Mouse (Mus musculus) midbrain, embryonic 16.5 days (tissue): ENCODE data around the gene Prrg2. TPM values are rescaled to one million over a fixed set of nuclear protein-coding genes. Genes with fewer than 3 reads are reported as not detected.
"Not testable (repeated sequence)": the region's sequence is repeated elsewhere in the genome, so short reads cannot be mapped to it uniquely, and the experiment has no call there.

ENCODE experiments used
- ATAC-seq: fragments of 200-750 bp; cut with Nextera tagmentation; 2 replicates; pipeline ENCODE4 v1.8.0; 2017; ENCODE audit warnings: moderate TSS enrichment
- H3K27ac ChIP-seq: fragments of 300-500 bp; sonication (generic); 2 replicates; pipeline ENCODE4 v1.5.1; 2014; ENCODE audit warnings: mild to moderate bottlenecking, low read length, mixed read lengths
- H3K27me3 ChIP-seq: fragments of 300-500 bp; sonication (generic); 2 replicates; pipeline ENCODE4 v1.6.1; 2014; ENCODE audit warnings: low read depth, low read length, mixed read lengths; ENCODE audit not compliant: control insufficient read depth, insufficient read depth
- H3K36me3 ChIP-seq: fragments of 300-500 bp; sonication (generic); 2 replicates; pipeline ENCODE4 v1.6.1; 2014; ENCODE audit warnings: mild to moderate bottlenecking, low read length, moderate library complexity, mixed read lengths; ENCODE audit not compliant: control insufficient read depth, insufficient read depth
- H3K4me1 ChIP-seq: fragments of 300-500 bp; sonication (generic); 2 replicates; pipeline ENCODE4 v1.6.1; 2014; ENCODE audit warnings: mild to moderate bottlenecking, low read length, mixed read lengths; ENCODE audit not compliant: control insufficient read depth, insufficient read depth
- H3K4me2 ChIP-seq: fragments of 300-500 bp; sonication (generic); 2 replicates; pipeline ENCODE4 v1.6.1; 2014; ENCODE audit warnings: mild to moderate bottlenecking, low read length, mixed read lengths
- H3K4me3 ChIP-seq: fragments of 300-500 bp; sonication (generic); 2 replicates; pipeline ENCODE4 v1.5.1; 2014; ENCODE audit warnings: low read depth, mild to moderate bottlenecking, low read length, moderate library complexity, mixed read lengths
- H3K9ac ChIP-seq: fragments of 300-500 bp; sonication (generic); 2 replicates; pipeline ENCODE4 v1.6.1; 2014; ENCODE audit warnings: low read depth, low read length, mixed read lengths
- H3K9me3 ChIP-seq: fragments of 300-500 bp; sonication (generic); replicated peaks from 2 replicates; pipeline ENCODE4 v1.6.1; 2014; ENCODE audit warnings: mild to moderate bottlenecking, low read length, mixed read lengths; ENCODE audit not compliant: control insufficient read depth, poor library complexity, severe bottlenecking
- WGBS: fragments of 180-500 bp; shearing (Covaris S2); extraction: QIAGEN DNeasy Blood & Tissue Kit; methylation state at CpG from one replicate; pipeline ENCODE4 v1.1.7; 2014; 5-methylcytosine and 5-hydroxymethylcytosine counted together
- polyA plus RNA-seq: library from polyadenylated mRNA; unstranded; fragments of >200 nt; fragmentation: Nextera tagmentation; extraction: Ambion mirVana; gene quantifications from 2 replicates; pipeline ENCODE4 v1.2.1, GENCODE M21; 2015

Gene Prrg2
- polyA plus RNA-seq, 1 experiment from 2014 or later: 13.6 TPM

DNA sequence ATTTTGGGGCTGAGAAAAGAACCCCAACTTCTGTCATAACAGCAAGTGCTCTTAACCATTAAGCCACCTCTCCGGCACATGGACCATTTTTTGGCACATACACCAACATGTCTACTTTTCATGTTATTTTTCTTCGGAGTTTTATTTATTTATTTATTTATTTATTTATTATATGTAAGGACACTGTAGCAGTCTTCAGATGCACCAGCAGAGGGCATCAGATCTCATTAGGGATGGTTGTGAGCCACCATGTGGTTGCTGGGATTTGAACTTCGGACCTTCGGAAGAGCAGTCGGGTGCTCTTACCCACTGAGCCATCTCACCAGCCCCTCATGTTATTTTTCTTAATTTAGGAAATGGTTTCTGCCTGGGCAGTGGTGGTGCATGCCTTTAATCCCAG lies 38.8 kb downstream of the Prrg2 start:
- H3K9me3 ChIP-seq, H3K27ac ChIP-seq, H3K27me3 ChIP-seq, H3K4me2 ChIP-seq, ATAC-seq, H3K9ac ChIP-seq, H3K4me3 ChIP-seq, H3K4me1 ChIP-seq: not testable (repeated sequence)
- WGBS: 80% methylated on average over 5 of the region's 5 CpGs
- peaks cover 13% of the 10 kb centered on the region for H3K36me3 ChIP-seq

- H3K4me3 ChIP-seq: no peak overlapping the region
- no peak overlapping the region for H3K4me2 ChIP-seq
- H3K9ac ChIP-seq: no peak overlapping the region
- H3K27ac ChIP-seq: no peak overlapping the region
- 77% methylated on average over 9 of the region's 9 CpGs for WGBS
- no peaks in the 10 kb centered on the region for H3K9me3 ChIP-seq
- no peaks in the 10 kb centered on the region for H3K36me3 ChIP-seq
- ATAC-seq: no peak
- no peaks in the 10 kb centered on the region for H3K27me3 ChIP-seq
- peaks cover 12% of the 10 kb centered on the region for H3K4me1 ChIP-seq
These were observed 42.3 kb downstream of the Prrg2 start for GRCm38 (mm10) chr7:45020225-45020624.

DNA sequence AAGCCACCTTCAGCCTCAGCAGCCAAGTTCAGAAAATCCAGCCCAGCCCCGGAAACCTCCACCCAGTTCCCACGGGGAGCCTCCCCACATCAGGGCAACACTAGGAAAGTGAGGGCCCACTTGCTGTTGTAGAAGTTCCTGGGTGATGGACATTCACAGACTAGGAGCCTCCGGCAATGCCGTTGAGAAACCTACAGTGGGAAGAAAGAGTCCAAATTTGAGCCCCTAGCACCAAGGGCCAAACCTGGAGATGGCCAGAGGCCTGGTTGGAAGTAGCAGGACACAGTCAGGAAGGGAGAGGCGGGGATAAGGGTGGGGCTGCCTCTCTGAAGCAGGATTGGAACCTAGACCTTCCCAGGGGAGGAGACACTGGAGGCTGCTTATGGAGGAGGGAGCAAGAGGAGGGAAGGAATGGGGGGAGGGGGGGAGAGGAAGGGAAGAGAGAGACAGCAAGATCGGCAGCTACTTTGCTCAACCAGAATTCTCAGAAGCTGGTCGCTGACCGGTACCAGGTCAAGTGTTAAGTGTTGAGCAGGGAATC lies 43.4 kb downstream of the Prrg2 start:
- H3K27me3 ChIP-seq: no peaks in the 10 kb centered on the region

DNA sequence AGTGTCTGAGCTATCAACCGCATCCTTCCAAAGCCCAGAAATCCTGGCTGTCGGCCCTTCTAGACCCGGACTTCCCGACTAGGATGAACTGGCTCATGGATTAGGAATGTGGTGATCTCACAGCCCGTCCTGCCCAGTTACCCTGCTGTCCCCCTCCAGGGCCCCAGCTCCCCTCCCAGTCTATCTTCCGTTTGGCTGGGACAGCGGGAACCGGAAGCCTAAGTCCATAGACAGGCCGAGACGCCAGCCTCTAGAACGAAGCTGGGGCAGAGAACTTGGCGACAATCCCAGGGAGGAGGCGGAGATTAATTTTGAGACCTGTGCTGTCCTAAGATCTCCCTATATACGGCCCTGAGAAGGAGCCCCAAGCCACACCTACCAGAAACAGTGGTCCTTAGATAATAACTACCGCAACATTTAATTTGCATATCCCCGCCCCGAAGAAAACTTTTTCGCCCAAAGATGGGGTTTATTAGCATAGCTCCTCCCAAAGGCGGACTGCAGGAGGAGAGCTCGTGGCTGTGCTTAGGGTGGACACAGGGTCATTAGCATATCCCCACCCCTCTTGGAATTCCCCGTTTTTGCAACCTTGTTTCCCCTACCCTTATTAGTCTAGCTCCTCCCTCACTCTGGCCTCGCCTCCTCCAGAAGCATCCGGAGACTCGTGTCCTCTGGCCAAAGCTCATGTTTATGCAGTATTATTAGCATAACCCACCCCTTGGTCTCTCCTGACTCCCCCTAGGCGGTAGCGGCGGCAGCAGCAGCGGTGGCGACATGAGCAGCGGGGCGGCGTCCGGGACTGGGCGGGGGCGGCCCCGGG lies 45.0 kb downstream of the Prrg2 start, which contains the start of gene Rras:
Gene Rras, plus strand, starts transcription at position 720 of the 820 bp plus-strand sequence.
- Histone ChIP-seq H3K4me1 (peaks cover 23% of the 10 kb centered on the region), H3K9me3 (no peaks in the 10 kb centered on the region), H3K9ac (peak within 1 kb of the TSS; percentile 71), H3K27me3 (no peaks in the 10 kb centered on the region), H3K4me2 (peak within 1 kb of the TSS; percentile 94), H3K4me3 (peak within 1 kb of the TSS; percentile 93), H3K36me3 (peaks cover 7% of the 10 kb centered on the region), H3K27ac (peak within 1 kb of the TSS; percentile 66)
- ATAC-seq: peak; percentile 73
- 0% methylated on average over 36 of the region's 36 CpGs for WGBS

More for the DNA sequence above, 43.4 kb downstream of the Prrg2 start:
- Histone ChIP-seq H3K27ac (no peak overlapping the region), H3K9ac (no peak overlapping the region), H3K4me3 (no peak overlapping the region), H3K9me3 (no peaks in the 10 kb centered on the region), H3K36me3 (no peaks in the 10 kb centered on the region), H3K4me1 (peaks cover 21% of the 10 kb centered on the region), H3K4me2 (peak overlapping the region; percentile 22)
- ATAC-seq: no peak
- WGBS: 38% methylated on average over 8 of the region's 8 CpGs

- Histone ChIP-seq H3K4me3 (peak overlapping the region; percentile 93), H3K9me3 (no peaks in the 10 kb centered on the region), H3K27ac (peak overlapping the region; percentile 66), H3K4me2 (peak overlapping the region; percentile 94), H3K27me3 (no peaks in the 10 kb centered on the region), H3K9ac (peak overlapping the region; percentile 71), H3K36me3 (peaks cover 13% of the 10 kb centered on the region), H3K4me1 (peaks cover 23% of the 10 kb centered on the region)
- 3% methylated on average over 4 of the region's 4 CpGs for WGBS
- ATAC-seq: peak; percentile 4; the same call in 1 of the 2 replicates
These were observed 45.7 kb downstream of the Prrg2 start for GRCm38 (mm10) chr7:45016761-45017160.

DNA sequence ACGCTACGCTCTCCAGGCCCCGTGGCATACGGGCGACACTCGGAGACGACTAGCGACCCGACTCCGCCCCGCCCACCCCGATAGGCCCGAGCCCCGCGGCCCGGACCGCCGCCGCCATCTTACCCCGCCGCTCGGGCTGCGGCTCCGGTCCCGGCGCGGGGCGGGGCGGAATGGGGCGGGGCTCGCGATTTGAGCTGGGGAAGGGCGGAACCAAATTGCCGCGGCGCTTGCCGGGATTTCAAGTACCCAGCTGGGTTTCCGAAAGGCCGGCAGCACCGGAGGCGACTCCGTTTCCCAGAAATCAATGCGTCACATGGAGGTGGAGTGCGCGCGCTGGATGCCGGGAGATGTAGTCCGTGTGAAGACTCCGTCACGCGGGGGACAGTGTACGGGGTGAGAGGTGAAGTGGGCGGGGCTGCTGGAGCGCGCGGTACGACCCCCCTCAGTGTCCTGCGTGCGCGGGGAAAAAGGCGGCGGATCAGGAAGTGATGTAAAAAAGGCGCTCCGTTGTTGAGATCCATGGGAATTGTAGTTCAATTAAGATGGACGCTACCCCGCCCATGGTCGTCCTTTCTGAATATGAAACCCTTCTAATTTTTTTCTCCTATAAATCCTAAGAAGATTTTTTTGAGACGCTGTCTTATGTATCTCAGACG lies 46.4 kb downstream of the Prrg2 start, which contains the start of gene Scaf1:
Gene Scaf1, minus strand, starts transcription at position 407 of the 656 bp plus-strand sequence.
- H3K9ac ChIP-seq: peak within 1 kb of the TSS; percentile 98
- WGBS: 1% methylated on average over 69 of the region's 69 CpGs
- no peaks in the 10 kb centered on the region for H3K9me3 ChIP-seq
- peak; percentile 94 for ATAC-seq
- peaks cover 19% of the 10 kb centered on the region for H3K36me3 ChIP-seq
- H3K27me3 ChIP-seq: no peaks in the 10 kb centered on the region
- peak within 1 kb of the TSS; percentile 81 for H3K27ac ChIP-seq
- peak within 1 kb of the TSS; percentile 93 for H3K4me3 ChIP-seq
- peak within 1 kb of the TSS; percentile 94 for H3K4me2 ChIP-seq
- peaks cover 23% of the 10 kb centered on the region for H3K4me1 ChIP-seq

GRCm38 (mm10) chr7:45015344-45015956 lies 47.0 kb downstream of the Prrg2 start:
- Histone ChIP-seq H3K36me3 (peaks cover 21% of the 10 kb centered on the region), H3K4me3 (peak overlapping the region; percentile 93), H3K4me2 (peak overlapping the region; percentile 75), H3K9me3 (no peaks in the 10 kb centered on the region), H3K27ac (peak overlapping the region; percentile 81), H3K9ac (peak overlapping the region; percentile 98), H3K4me1 (peaks cover 23% of the 10 kb centered on the region), H3K27me3 (no peaks in the 10 kb centered on the region)
- ATAC-seq: no peak
- WGBS: 2% methylated on average over 20 of the region's 20 CpGs

GRCm38 (mm10) chr7:45014096-45014451 lies 48.4 kb downstream of the Prrg2 start:
- WGBS: 93% methylated on average over 3 of the region's 3 CpGs
- H3K4me1 ChIP-seq: peaks cover 23% of the 10 kb centered on the region
- H3K4me2 ChIP-seq: no peak overlapping the region
- H3K27ac ChIP-seq: no peak overlapping the region
- H3K36me3 ChIP-seq: peaks cover 25% of the 10 kb centered on the region
- no peak overlapping the region for H3K9ac ChIP-seq
- H3K27me3 ChIP-seq: no peaks in the 10 kb centered on the region
- no peak overlapping the region for H3K4me3 ChIP-seq
- ATAC-seq: no peak
- no peaks in the 10 kb centered on the region for H3K9me3 ChIP-seq
